Mouse (Mus musculus) MEL (cell line): ENCODE data around the gene Nos1ap. TPM values are rescaled to one million over a fixed set of nuclear protein-coding genes. Genes with fewer than 3 reads are reported as not detected.

ENCODE experiments used
- DNase-seq: peaks from one replicate; pipeline ENCODE4 v3.0.0; 2011; ENCODE audit warnings: low read depth, low spot score
- H3K27ac ChIP-seq: 2 replicates; pipeline ENCODE4 v1.5.1; 2012; ENCODE audit warnings: low read depth, mild to moderate bottlenecking, control low read depth, low read length, moderate library complexity; ENCODE audit not compliant: control insufficient read depth
- H3K27me3 ChIP-seq, 2 experiments: fragments of 150-350 bp in 1 of 2; sonication (generic) in 1 of 2; 2 replicates each; pipeline ENCODE4 v1.6.1; 2012; ENCODE audit warnings: low read length in 2 of 2, mild to moderate bottlenecking in 2 of 2, improper control_type of control experiment in 1 of 2, moderate library complexity in 1 of 2; ENCODE audit not compliant: insufficient read depth in 2 of 2, control insufficient read depth in 1 of 2
- H3K36me3 ChIP-seq, 2 experiments: 2 replicates each; pipeline ENCODE4 v1.6.1; 2012 to 2014; ENCODE audit warnings: low read length in 2 of 2, improper control_type of control experiment in 1 of 2, inconsistent platforms in 1 of 2, mild to moderate bottlenecking in 1 of 2; ENCODE audit not compliant: insufficient read depth in 2 of 2, control insufficient read depth in 1 of 2
- H3K4me1 ChIP-seq, 2 experiments: fragments of 150-350 bp in 1 of 2; sonication (generic) in 1 of 2; 2 replicates each; pipeline ENCODE4 v1.6.1; 2012; ENCODE audit warnings: low read length in 2 of 2, improper control_type of control experiment in 1 of 2, mild to moderate bottlenecking in 1 of 2; ENCODE audit not compliant: insufficient read depth in 2 of 2, control insufficient read depth in 1 of 2
- H3K4me3 ChIP-seq, 2 experiments: fragments of 150-350 bp in 1 of 2; sonication (generic) in 1 of 2; 2 replicates each; pipeline ENCODE4 v1.5.1; 2012; ENCODE audit warnings: low read depth in 2 of 2, low read length in 2 of 2, mild to moderate bottlenecking in 2 of 2, moderate library complexity in 2 of 2, control low read depth in 1 of 2, improper control_type of control experiment in 1 of 2; ENCODE audit not compliant: control insufficient read depth in 1 of 2, insufficient read depth in 1 of 2
- H3K79me2 ChIP-seq: 2 replicates; pipeline ENCODE4 v1.6.1; 2012; ENCODE audit warnings: mild to moderate bottlenecking, low read length, moderate library complexity; ENCODE audit not compliant: control insufficient read depth, poor library complexity, insufficient read depth
- H3K9ac ChIP-seq: 2 replicates; pipeline ENCODE4 v1.6.1; 2012; ENCODE audit warnings: low read depth, mild to moderate bottlenecking, control low read depth, low read length, moderate library complexity; ENCODE audit not compliant: control insufficient read depth, poor library complexity, severe bottlenecking
- H3K9me3 ChIP-seq: fragments of 150-350 bp; sonication (generic); replicated peaks from 2 replicates; pipeline ENCODE4 v1.6.1; 2012; ENCODE audit warnings: mild to moderate bottlenecking, low read length, improper control_type of control experiment, moderate library complexity; ENCODE audit not compliant: insufficient read depth
- BHLHE40 ChIP-seq: IDR thresholded peaks from 2 replicates; pipeline ENCODE4 v1.6.1; 2012; ENCODE audit warnings: low read depth, mild to moderate bottlenecking, inconsistent platforms, low read length, improper control_type of control experiment, borderline replicate concordance
- CHD1 ChIP-seq: IDR thresholded peaks from 2 replicates; pipeline ENCODE4 v1.6.1; 2012; ENCODE audit warnings: low read depth, mild to moderate bottlenecking, inconsistent platforms, low read length, improper control_type of control experiment
- CHD2 ChIP-seq: IDR thresholded peaks from 2 replicates; pipeline ENCODE4 v1.6.1; 2011; ENCODE audit warnings: low read length, improper control_type of control experiment
- CTCF ChIP-seq, 3 experiments: IDR thresholded peaks in 2 of 3; conservative IDR thresholded peaks in 1 of 3; 2 replicates each; pipeline ENCODE4 v1.5.1; 2011 to 2012; ENCODE audit warnings: low read length in 3 of 3, low read depth in 2 of 3, mild to moderate bottlenecking in 2 of 3, improper control_type of control experiment in 1 of 3, inconsistent platforms in 1 of 3, mixed read lengths in 1 of 3, moderate library complexity in 1 of 3; ENCODE audit not compliant: control insufficient read depth in 1 of 3, insufficient read depth in 1 of 3, poor library complexity in 1 of 3, severe bottlenecking in 1 of 3
- E2F4 ChIP-seq: IDR thresholded peaks from 2 replicates; pipeline ENCODE4 v1.6.1; 2011; ENCODE audit warnings: low read depth, low read length, improper control_type of control experiment, borderline replicate concordance
- ELF1 ChIP-seq: IDR thresholded peaks from 2 replicates; pipeline ENCODE4 v1.6.1; 2014; ENCODE audit warnings: low read depth, mild to moderate bottlenecking, inconsistent platforms, low read length, improper control_type of control experiment, moderate library complexity
- HCFC1 ChIP-seq: IDR thresholded peaks from 2 replicates; pipeline ENCODE4 v1.6.1; 2012; ENCODE audit warnings: low read depth, mild to moderate bottlenecking, inconsistent platforms, low read length, improper control_type of control experiment, moderate library complexity
- KAT2A ChIP-seq: conservative IDR thresholded peaks from 2 replicates; pipeline ENCODE4 v1.6.1; 2012; ENCODE audit warnings: low read depth, low read length, improper control_type of control experiment, inconsistent platforms
- MAFK ChIP-seq: IDR thresholded peaks from 2 replicates; pipeline ENCODE4 v1.6.1; 2011; ENCODE audit warnings: low read depth, mild to moderate bottlenecking, low read length, improper control_type of control experiment, borderline replicate concordance
- MAX ChIP-seq: IDR thresholded peaks from 2 replicates; pipeline ENCODE4 v1.6.1; 2011; ENCODE audit warnings: low read length, improper control_type of control experiment
- MAZ ChIP-seq: IDR thresholded peaks from 2 replicates; pipeline ENCODE4 v1.6.1; 2012; ENCODE audit warnings: low read depth, mild to moderate bottlenecking, inconsistent platforms, low read length, improper control_type of control experiment
- MYC ChIP-seq: IDR thresholded peaks from 2 replicates; pipeline ENCODE4 v1.6.1; 2011; ENCODE audit warnings: low read depth, mild to moderate bottlenecking, low read length, improper control_type of control experiment, moderate library complexity
- NRF1 ChIP-seq: IDR thresholded peaks from 2 replicates; pipeline ENCODE4 v1.6.1; 2014; ENCODE audit warnings: low read depth, mild to moderate bottlenecking, inconsistent platforms, low read length, improper control_type of control experiment, moderate library complexity; ENCODE audit not compliant: poor library complexity, insufficient read depth, severe bottlenecking
- POLR2A ChIP-seq, 2 experiments: IDR thresholded peaks; 2 replicates each; pipeline ENCODE4 v1.6.1; 2011 to 2012; ENCODE audit warnings: low read length in 2 of 2, mild to moderate bottlenecking in 2 of 2, control low read depth in 1 of 2, improper control_type of control experiment in 1 of 2, low read depth in 1 of 2, moderate library complexity in 1 of 2; ENCODE audit not compliant: control insufficient read depth in 1 of 2, insufficient read depth in 1 of 2, poor library complexity in 1 of 2
- POLR2AphosphoS5 ChIP-seq: IDR thresholded peaks from 2 replicates; pipeline ENCODE4 v1.6.1; 2012; ENCODE audit warnings: low read depth, borderline replicate concordance, mild to moderate bottlenecking, inconsistent platforms, low read length, moderate library complexity, mixed read lengths
- TCF12 ChIP-seq: IDR thresholded peaks from 2 replicates; pipeline ENCODE4 v1.6.1; 2014; ENCODE audit warnings: low read depth, mild to moderate bottlenecking, inconsistent platforms, low read length, improper control_type of control experiment, moderate library complexity
- UBTF ChIP-seq: IDR thresholded peaks from 2 replicates; pipeline ENCODE4 v1.6.1; 2012; ENCODE audit warnings: low read depth, mild to moderate bottlenecking, inconsistent platforms, low read length, improper control_type of control experiment, moderate library complexity, borderline replicate concordance; ENCODE audit not compliant: insufficient read depth
- USF2 ChIP-seq, 2 experiments: IDR thresholded peaks; 2 replicates each; pipeline ENCODE4 v1.6.1; 2011 to 2012; ENCODE audit warnings: improper control_type of control experiment in 2 of 2, low read length in 2 of 2, borderline replicate concordance in 1 of 2, inconsistent platforms in 1 of 2, low read depth in 1 of 2, mild to moderate bottlenecking in 1 of 2; ENCODE audit not compliant: insufficient read depth in 1 of 2
- ZKSCAN1 ChIP-seq: IDR thresholded peaks from 2 replicates; pipeline ENCODE4 v1.6.1; 2012; ENCODE audit warnings: low read depth, mild to moderate bottlenecking, inconsistent platforms, low read length, improper control_type of control experiment, moderate library complexity
- ZNF384 ChIP-seq: IDR thresholded peaks from 2 replicates; pipeline ENCODE4 v1.6.1; 2012; ENCODE audit warnings: low read depth, mild to moderate bottlenecking, inconsistent platforms, low read length, improper control_type of control experiment
- polyA plus RNA-seq, 2 experiments: library from polyadenylated mRNA; stranded (reverse) in 1 of 2; unstranded in 1 of 2; fragments of >175 nt in 1 of 2; fragments of >200 nt in 1 of 2; gene quantifications; 2 replicates each; pipeline versions ENCODE4 v1.2.1 to v1.2.4; 2012; ENCODE audit warnings: low replicate concordance in 2 of 2, low read depth in 1 of 2; ENCODE audit not compliant: insufficient read length in 2 of 2, insufficient read depth in 1 of 2, missing spikeins in 1 of 2
- total RNA-seq: library from RNA; depleted of rRNA; stranded (reverse); fragments of 300-350 nt; gene quantifications from 2 replicates; pipeline ENCODE4 v1.2.3, GENCODE M21; 2012

Nos1ap gene
- total and polyA plus RNA-seq, 3 experiments: 0.62 to 2.4 TPM; not detected in 1

GRCm38 (mm10) chr1:170512429-170513097 is 77.1 kb downstream of the Nos1ap start:
- Histone ChIP-seq H3K27ac (no peak overlapping the region), H3K79me2 (no peaks in the 10 kb centered on the region), H3K9me3 (no peaks in the 10 kb centered on the region), H3K4me3 (no peak overlapping the region), H3K27me3 (no peaks in the 10 kb centered on the region), H3K4me1 (no peaks in the 10 kb centered on the region; a peak in 1 of 4 replicates), H3K9ac (no peak overlapping the region), H3K36me3 (no peaks in the 10 kb centered on the region; a peak in 1 of 4 replicates)
- no peak for DNase-seq
- TF ChIP-seq ZNF384: no peak
- no peak for TF ChIP-seq MYC
- no peak for TF ChIP-seq CHD1
- no peak for TF ChIP-seq MAZ
- no peak for TF ChIP-seq NRF1
- TF ChIP-seq CHD2: no peak
- no peak for TF ChIP-seq ZKSCAN1
- no peak for TF ChIP-seq USF2 (IDR thresholded peaks at IDR 0.05; ENCODE audit: borderline replicate concordance in 1 of 2, insufficient read depth in 1 of 2, low read depth in 1 of 2, low read length in 2 of 2)
- no peak for TF ChIP-seq TCF12
- no peak for TF ChIP-seq POLR2A (IDR thresholded peaks at IDR 0.05; ENCODE audit: control insufficient read depth in 1 of 2, insufficient read depth in 1 of 2, low read depth in 1 of 2, low read length in 2 of 2, poor library complexity in 1 of 2)
- TF ChIP-seq UBTF: no peak
- no peak for TF ChIP-seq E2F4
- TF ChIP-seq ELF1: no peak
- TF ChIP-seq MAFK: no peak
- no peak for TF ChIP-seq POLR2AphosphoS5
- no peak for TF ChIP-seq CTCF (IDR thresholded peaks at IDR 0.05 in 2 of 3, conservative IDR thresholded peaks at IDR 0.05 in 1 of 3; ENCODE audit: control insufficient read depth in 1 of 3, insufficient read depth in 1 of 3, low read depth in 2 of 3, low read length in 3 of 3, poor library complexity in 1 of 3, severe bottlenecking in 1 of 3)
- TF ChIP-seq BHLHE40: no peak
- TF ChIP-seq HCFC1: no peak
- no peak for TF ChIP-seq MAX
- TF ChIP-seq KAT2A: no peak
